ENCODE assay signal across 25 mouse cellular contexts in genomic region chr11:44161734-44162418, GRCm38 (mm10).
A peak's percentile ranks its signal among the peaks of the same experiment; 100 is the strongest.
DNase-seq lines count a peak whose midpoint lies in the region; ATAC-seq and TF ChIP-seq lines count a peak whose summit lies in the region.
"Had no signal": no experiment of that assay in that cellular context is flagged by ENCODE, and none has a peak within 500 bp of the region (broad histone marks: within the 10 kb centered on the region; RNA-seq: fewer than 3 reads in every experiment).

No protein-coding gene starts in this region.

- H3K4me2 ChIP-seq in heart, embryonic 12.5 days = no peak overlapping the region
- no peak overlapping the region for H3K4me2 ChIP-seq in lung, embryonic 14.5 days
- H3K4me2 ChIP-seq: forebrain, embryonic 13.5 days; heart, embryonic 13.5 days; hindbrain, embryonic 15.5 days; intestine, embryonic 15.5 days had no signal

- no peaks in the 10 kb centered on the region for H3K27me3 ChIP-seq in heart, embryonic 12.5 days (replicated peaks)
- H3K27me3 ChIP-seq in lung, embryonic 14.5 days (ENCODE audit: insufficient read depth, low read length) = no peaks in the 10 kb centered on the region
- H3K27me3 ChIP-seq: CH12.LX; forebrain, embryonic 13.5 days; heart, embryonic 13.5 days; hindbrain, embryonic 15.5 days; intestine, embryonic 15.5 days; Patski had no signal

- H3K9ac ChIP-seq in heart, embryonic 12.5 days = no peak overlapping the region
- H3K9ac ChIP-seq in lung, embryonic 14.5 days = no peak overlapping the region
- H3K9ac ChIP-seq: forebrain, embryonic 13.5 days; heart, embryonic 13.5 days; hindbrain, embryonic 15.5 days; intestine, embryonic 15.5 days had no signal

- H3K36me3 ChIP-seq in heart, embryonic 12.5 days = no peaks in the 10 kb centered on the region
- H3K36me3 ChIP-seq in lung, embryonic 14.5 days (ENCODE audit: insufficient read depth) = no peaks in the 10 kb centered on the region
- H3K36me3 ChIP-seq: forebrain, embryonic 10.5 days; G1E; heart, embryonic 13.5 days; hindbrain, embryonic 15.5 days; intestine, embryonic 15.5 days had no signal

- no peaks in the 10 kb centered on the region for H3K9me3 ChIP-seq in heart, embryonic 12.5 days (replicated peaks)
- no peaks in the 10 kb centered on the region for H3K9me3 ChIP-seq in lung, embryonic 14.5 days (ENCODE audit: low read depth, low read length)
- H3K9me3 ChIP-seq: forebrain, embryonic 10.5 days; forebrain, embryonic 13.5 days; G1E; heart, embryonic 13.5 days; hindbrain, embryonic 15.5 days; intestine, embryonic 15.5 days had no signal

- WGBS in heart, embryonic 12.5 days = 76% methylated on average over 7 of the region's 7 CpGs
- 40% methylated on average over 7 of the region's 7 CpGs for WGBS in lung, embryonic 14.5 days

- no peak overlapping the region for H3K27ac ChIP-seq in heart, embryonic 12.5 days (ENCODE audit: poor library complexity, severe bottlenecking)
- H3K27ac ChIP-seq in lung, embryonic 14.5 days (ENCODE audit: low read depth) = peak overlapping the region; percentile 46; the same call in 1 of the 2 replicates
- H3K27ac ChIP-seq: forebrain, embryonic 10.5 days; forebrain, embryonic 13.5 days; heart, adult 2 months; heart, embryonic 13.5 days; hindbrain, embryonic 15.5 days; intestine, embryonic 15.5 days had no signal

- ATAC-seq in heart, embryonic 12.5 days (ENCODE audit: insufficient number of reproducible peaks, low FRiP score) = no peak
- peak; percentile 79 for ATAC-seq in lung, embryonic 14.5 days (ENCODE audit: insufficient read depth)
- ATAC-seq: forebrain, embryonic 13.5 days; forebrain, embryonic 16.5 days; intestine, embryonic 15.5 days; Patski had no signal

- H3K4me3 ChIP-seq in heart, embryonic 12.5 days = no peak overlapping the region
- no peak overlapping the region for H3K4me3 ChIP-seq in lung, embryonic 14.5 days (ENCODE audit: low read depth, low read length)
- H3K4me3 ChIP-seq: forebrain, embryonic 10.5 days; forebrain, embryonic 13.5 days; heart, adult 2 months; heart, embryonic 13.5 days; hindbrain, embryonic 15.5 days; intestine, embryonic 15.5 days had no signal

- H3K4me1 ChIP-seq in heart, embryonic 12.5 days (replicated peaks) = peaks cover 5% of the 10 kb centered on the region
- peaks cover 15% of the 10 kb centered on the region for H3K4me1 ChIP-seq in lung, embryonic 14.5 days (ENCODE audit: insufficient read depth)
- H3K4me1 ChIP-seq: forebrain, embryonic 13.5 days; intestine, embryonic 15.5 days had no signal

- TF ChIP-seq CTCF in lung, embryonic 14.5 days (IDR thresholded peaks at IDR 0.05; ENCODE audit: low read depth) = no peak

- peak; percentile 34 for DNase-seq in heart, adult 11 months
- peak; percentile 84 for DNase-seq in lung, embryonic 14.5 days
- DNase-seq in lung, postnatal 36 days = no peak
- peak; percentile 12 for DNase-seq in right cerebral cortex, postnatal 4 days
- DNase-seq in right cerebral cortex, postnatal 14 days = no peak
- DNase-seq: adrenal gland, postnatal 10 days; adrenal gland, postnatal 36 days; B cell, adult 2 months; cerebellum, adult 18-20 months; cerebellum, adult 9-10 months; cerebellum, postnatal 14 days; gastrocnemius, postnatal 25 days; heart, adult 2 months; heart, postnatal 14 days; heart, postnatal 4 days had no signal

Comparison
In these comparisons a context has a peak if more than half of its experiments do, and no peak if none do; other contexts are left out.
1. DNase-seq: peak in heart, adult 11 months (single experiment), lung, embryonic 14.5 days (single experiment) and right cerebral cortex, postnatal 4 days (single experiment); none in lung, postnatal 36 days (single experiment) and right cerebral cortex, postnatal 14 days (single experiment).